Mouse (Mus musculus): ENCODE measurements around the gene Slc6a16.
A peak's percentile ranks its signal among the peaks of the same experiment; 100 is the strongest.

Gene Slc6a16

GRCm38 (mm10) chr7:45216442-45217183, 24.3 kb upstream of the Slc6a16 start:
- DNase-seq (ENCODE audit: low spot score in 2 of 2), result peak in 1 of 2 experiments; percentile 48

- DNase-seq (ENCODE audit: low spot score in 2 of 2), result no peak
Observed at GRCm38 (mm10) chr7:45221680-45222079, 19.2 kb upstream of the Slc6a16 start.

GRCm38 (mm10) chr7:45224826-45225225, 16.1 kb upstream of the Slc6a16 start:
- DNase-seq (ENCODE audit: low spot score in 2 of 2), result no peak

GRCm38 (mm10) chr7:45226421-45226820, 14.5 kb upstream of the Slc6a16 start:
- DNase-seq (ENCODE audit: low spot score in 2 of 2), result no peak

GRCm38 (mm10) chr7:45228548-45228947, 12.3 kb upstream of the Slc6a16 start:
- DNase-seq (ENCODE audit: low spot score in 2 of 2), result no peak

GRCm38 (mm10) chr7:45229046-45229445, 11.8 kb upstream of the Slc6a16 start:
- DNase-seq (ENCODE audit: low spot score in 2 of 2), result no peak

GRCm38 (mm10) chr7:45229459-45230203, 11.3 kb upstream of the Slc6a16 start:
- DNase-seq (ENCODE audit: low spot score in 2 of 2), result no peak

GRCm38 (mm10) chr7:45231192-45231591, 9.7 kb upstream of the Slc6a16 start:
- no peak for DNase-seq (ENCODE audit: low spot score in 2 of 2)

- DNase-seq (ENCODE audit: low spot score in 2 of 2), result no peak
Observed at GRCm38 (mm10) chr7:45231941-45232340, 8.9 kb upstream of the Slc6a16 start.

- no peak for DNase-seq (ENCODE audit: low spot score in 2 of 2)
Observed at GRCm38 (mm10) chr7:45232716-45233465, 8.0 kb upstream of the Slc6a16 start.

- no peak for DNase-seq (ENCODE audit: low spot score in 2 of 2)
Observed at GRCm38 (mm10) chr7:45233580-45234332, 7.1 kb upstream of the Slc6a16 start.

- DNase-seq (ENCODE audit: low spot score in 2 of 2), result no peak
Observed at GRCm38 (mm10) chr7:45234333-45234841, 6.5 kb upstream of the Slc6a16 start.

- DNase-seq (ENCODE audit: low spot score in 2 of 2), result peak in 1 of 2 experiments; percentile 46
Observed at GRCm38 (mm10) chr7:45234922-45235571, 5.8 kb upstream of the Slc6a16 start.

GRCm38 (mm10) chr7:45235656-45236180, 5.2 kb upstream of the Slc6a16 start:
- DNase-seq (ENCODE audit: low spot score in 2 of 2), result no peak

GRCm38 (mm10) chr7:45237747-45238699, 2.9 kb upstream of the Slc6a16 start:
- DNase-seq (ENCODE audit: low spot score in 2 of 2), result no peak

- DNase-seq (ENCODE audit: low spot score in 2 of 2), result no peak
Observed at GRCm38 (mm10) chr7:45238723-45239496, 2.0 kb upstream of the Slc6a16 start, which contains the start of gene Cd37. Cd37 (minus strand) TSS chr7:45239115.

GRCm38 (mm10) chr7:45240109-45240508, 776 bp upstream of the Slc6a16 start:
- DNase-seq (ENCODE audit: low spot score in 2 of 2), result no peak

- DNase-seq (ENCODE audit: low spot score in 2 of 2), result no peak
Observed at GRCm38 (mm10) chr7:45241389-45241749, 484 bp downstream of the Slc6a16 start.

GRCm38 (mm10) chr7:45247666-45248065, 6.8 kb downstream of the Slc6a16 start:
- no peak for DNase-seq (ENCODE audit: low spot score in 2 of 2)

Measured in urinary bladder, postnatal 36 days (tissue).